Mouse (Mus musculus) left cerebral cortex, adult 9 months (tissue): ENCODE results near the gene Gm28551.
"Not testable (repeated sequence)": the region's sequence is repeated elsewhere in the genome, so short reads cannot be mapped to it uniquely, and the experiment has no call there.

ENCODE experiments used
- DNase-seq, 2 experiments: peaks; one replicate each; pipeline ENCODE4 v3.0.0; 2022; ENCODE audit warnings: low spot score in 2 of 2

The Gm28551 gene

GRCm38 (mm10) chr1:53352327-53353261 lies at the start of gene Gm28551, which contains the start of the genes Asdurf and Asnsd1:
TSS of gene Gm28551 (minus strand) at chr1:53352667.
TSS of gene Asdurf (minus strand) at chr1:53352619.
TSS of gene Asnsd1 (minus strand) at chr1:53352752.
- peak; percentile 93 to 98 for DNase-seq

DNA sequence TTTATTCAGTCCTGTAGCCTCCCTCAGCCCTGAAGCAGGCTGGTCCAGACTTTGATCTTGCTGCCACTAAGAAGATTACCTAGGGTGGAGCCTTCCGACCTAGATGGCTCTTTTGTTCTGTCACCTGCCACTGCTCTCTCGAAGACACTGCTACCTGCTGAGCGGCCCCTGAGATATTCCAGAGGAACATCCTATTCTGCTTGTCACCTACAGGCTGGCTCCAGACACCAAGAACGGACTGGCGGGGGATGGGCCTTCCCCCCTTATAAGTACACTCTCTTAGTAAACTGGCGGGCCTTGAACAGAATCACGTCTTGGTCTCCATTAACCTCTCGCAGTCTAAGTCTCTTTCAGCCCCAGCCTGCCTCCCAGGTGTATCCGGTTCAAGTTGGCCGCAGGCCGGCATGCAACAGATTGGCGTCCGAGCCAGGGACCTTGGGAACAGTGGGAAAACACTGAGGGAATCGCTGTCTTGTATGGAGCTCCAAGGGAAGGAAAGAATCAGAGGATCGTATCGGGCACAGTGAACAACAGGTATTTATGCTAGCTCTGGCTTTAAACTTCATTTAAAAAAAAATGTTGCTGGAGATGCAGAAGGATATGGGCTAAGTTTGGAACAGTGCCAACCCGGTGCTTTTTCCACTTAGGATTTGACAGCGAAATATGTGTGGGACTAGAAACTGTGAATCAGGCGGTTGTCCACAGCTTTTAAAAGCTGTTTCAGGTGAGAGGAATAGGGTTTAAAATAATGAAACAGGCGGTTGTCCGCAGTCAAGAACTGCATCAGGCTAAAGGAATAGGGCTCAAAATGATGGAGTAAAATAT lies 41.7 kb upstream of the Gm28551 start:
- DNase-seq = peak in 1 of 2 experiments; percentile 30

GRCm38 (mm10) chr1:53388762-53389161 lies 36.3 kb upstream of the Gm28551 start:
- no peak for DNase-seq

DNA sequence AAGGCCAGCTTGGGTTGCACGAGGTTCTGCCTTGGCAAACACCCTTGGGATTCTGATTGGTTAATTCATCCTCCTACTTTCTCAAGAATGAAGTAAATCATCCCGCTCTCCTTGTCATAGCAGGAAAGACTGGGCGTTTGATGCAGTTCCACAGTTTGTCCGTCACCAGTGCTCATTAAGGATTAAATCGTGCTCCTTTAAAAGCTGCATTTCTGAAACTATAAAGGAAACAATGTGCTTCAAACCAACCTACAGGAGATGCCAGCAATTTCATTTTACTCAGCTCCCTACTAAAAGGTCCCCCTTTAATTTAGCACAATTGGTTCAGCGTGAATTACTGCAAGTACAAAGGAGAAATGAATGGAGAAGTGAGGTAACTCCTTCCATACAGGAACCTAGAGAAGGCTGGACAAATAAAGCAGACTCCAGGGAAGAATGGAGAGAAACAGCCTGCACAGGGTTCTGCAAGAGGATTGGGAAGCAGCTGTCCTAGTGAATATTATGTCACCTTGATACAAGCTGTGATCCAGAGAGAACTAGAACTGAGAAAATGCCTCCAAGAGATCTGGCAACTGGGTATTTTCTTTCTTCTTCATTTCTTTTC lies 31.7 kb upstream of the Gm28551 start:
- no peak for DNase-seq

DNA sequence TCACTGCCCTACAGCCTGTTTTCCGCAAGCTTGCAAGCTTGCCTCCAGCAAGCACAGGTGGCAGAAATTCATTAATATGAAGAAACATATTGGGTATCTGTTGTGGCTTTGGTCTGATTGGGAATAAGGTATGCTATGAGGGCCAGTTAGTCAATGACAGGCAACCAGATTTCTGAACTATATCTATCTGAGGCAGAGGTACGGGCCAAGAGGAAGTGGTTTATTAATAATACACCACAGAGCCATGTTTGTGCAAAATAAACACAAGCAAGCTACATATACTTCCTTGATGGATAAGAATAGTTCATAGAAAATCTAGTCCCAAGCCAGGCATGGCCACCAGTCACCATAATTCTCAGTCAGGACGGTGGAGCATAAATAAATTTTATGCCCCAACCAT lies 25.3 kb upstream of the Gm28551 start:
- no peak for DNase-seq

DNA sequence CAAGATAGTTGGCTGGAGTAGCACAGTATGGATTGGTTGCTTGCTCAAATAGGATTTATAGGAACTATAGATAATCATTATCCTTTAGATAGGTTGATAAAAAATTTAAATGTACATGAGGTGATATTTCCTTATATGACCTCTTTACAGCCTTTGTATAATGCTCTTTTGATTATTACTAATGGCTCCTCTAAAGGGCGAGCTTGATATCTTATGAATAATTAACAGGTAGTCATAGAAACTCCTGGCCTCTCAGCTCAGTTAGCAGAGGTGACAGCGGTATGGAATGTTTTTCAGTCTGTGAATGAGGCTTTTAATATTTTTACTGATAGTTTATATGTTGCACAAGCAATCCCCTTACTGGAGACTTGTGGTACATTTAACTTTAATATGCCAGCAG lies 23.5 kb upstream of the Gm28551 start:
- not testable (repeated sequence) for DNase-seq

DNA sequence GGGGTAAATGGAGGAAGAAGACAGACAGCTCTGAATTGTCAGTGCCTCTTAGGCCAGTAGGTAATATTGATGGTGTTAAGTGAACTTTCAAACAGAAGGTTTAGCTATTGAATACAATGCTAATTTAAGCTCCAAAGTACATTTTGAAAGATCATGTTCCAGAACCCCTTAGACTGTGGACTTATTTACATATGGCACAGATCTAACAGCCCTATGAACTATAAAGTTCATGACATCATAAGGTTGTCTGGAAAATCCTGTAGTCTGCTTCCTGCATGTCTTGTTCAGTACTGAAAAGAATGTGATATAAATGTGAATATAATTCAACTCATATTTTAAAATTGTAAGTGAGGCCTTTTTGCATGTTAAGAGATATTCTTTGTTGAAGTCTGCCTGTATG lies 6.5 kb upstream of the Gm28551 start:
- no peak for DNase-seq

GRCm38 (mm10) chr1:53341071-53341470 lies 11.4 kb downstream of the Gm28551 start:
- DNase-seq = no peak

DNA sequence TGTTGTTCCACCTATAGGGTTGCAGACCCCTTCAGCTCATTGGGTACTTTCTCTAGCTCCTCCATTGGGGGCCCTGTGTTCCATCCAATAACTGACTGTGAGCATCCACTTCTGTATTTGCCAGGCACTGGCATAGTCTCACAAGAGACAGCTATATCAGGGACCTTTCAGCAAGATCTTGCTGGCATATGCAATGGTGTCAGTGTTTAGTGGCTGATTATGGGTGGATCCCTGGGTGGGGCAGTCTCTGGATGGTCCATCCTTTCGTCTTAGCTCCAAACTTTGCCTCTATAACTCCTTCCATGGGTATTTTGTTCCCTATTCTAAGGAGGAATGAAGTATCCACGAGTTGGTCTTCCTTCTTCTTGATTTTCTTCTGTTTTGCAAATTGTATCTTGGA lies 15.1 kb downstream of the Gm28551 start:
- not testable (repeated sequence) for DNase-seq

- DNase-seq = no peak
These were observed 17.0 kb downstream of the Gm28551 start for GRCm38 (mm10) chr1:53335465-53335864.

GRCm38 (mm10) chr1:53333527-53333926 lies 18.9 kb downstream of the Gm28551 start:
- DNase-seq = not testable (repeated sequence)

- no peak for DNase-seq
These were observed 27.5 kb downstream of the Gm28551 start for GRCm38 (mm10) chr1:53324827-53325494.

DNA sequence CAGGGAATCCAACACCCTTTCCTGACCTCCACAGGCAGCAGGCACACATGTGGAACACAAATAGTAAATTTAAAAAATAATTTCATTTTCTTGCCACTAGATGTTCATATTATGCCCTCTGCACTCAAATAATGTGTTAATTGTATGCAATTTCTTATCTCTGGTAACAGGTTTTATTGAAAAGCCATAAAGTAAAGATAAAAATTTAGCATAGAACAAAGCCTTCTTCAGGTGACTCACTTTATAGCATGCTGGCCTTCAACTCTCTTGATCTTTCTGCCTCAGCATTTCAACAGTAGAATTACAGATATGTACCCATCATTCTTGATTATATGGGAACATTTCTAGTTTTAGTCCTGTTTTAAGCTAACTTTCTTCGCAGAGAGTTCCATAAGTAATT lies 28.2 kb downstream of the Gm28551 start:
- no peak for DNase-seq

DNA sequence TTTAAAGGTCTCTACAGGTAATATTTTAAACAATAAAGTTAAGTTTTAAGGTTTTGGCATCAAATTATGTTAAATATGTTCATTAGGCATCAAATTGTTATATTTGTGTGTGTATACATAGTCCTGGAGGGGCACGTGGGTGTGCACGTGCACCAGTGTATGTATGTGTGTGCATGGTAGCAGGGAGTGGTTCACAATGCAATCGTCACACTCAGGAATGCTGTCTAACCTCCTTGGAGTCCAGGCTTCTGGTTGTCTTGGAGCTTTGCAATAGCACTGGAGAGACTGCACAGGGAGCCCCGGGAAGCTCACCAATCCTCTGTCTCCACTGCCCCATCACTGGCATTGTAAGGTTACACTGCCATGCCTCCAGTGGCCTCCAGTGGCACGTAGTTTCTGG lies 29.2 kb downstream of the Gm28551 start:
- DNase-seq = no peak

DNA sequence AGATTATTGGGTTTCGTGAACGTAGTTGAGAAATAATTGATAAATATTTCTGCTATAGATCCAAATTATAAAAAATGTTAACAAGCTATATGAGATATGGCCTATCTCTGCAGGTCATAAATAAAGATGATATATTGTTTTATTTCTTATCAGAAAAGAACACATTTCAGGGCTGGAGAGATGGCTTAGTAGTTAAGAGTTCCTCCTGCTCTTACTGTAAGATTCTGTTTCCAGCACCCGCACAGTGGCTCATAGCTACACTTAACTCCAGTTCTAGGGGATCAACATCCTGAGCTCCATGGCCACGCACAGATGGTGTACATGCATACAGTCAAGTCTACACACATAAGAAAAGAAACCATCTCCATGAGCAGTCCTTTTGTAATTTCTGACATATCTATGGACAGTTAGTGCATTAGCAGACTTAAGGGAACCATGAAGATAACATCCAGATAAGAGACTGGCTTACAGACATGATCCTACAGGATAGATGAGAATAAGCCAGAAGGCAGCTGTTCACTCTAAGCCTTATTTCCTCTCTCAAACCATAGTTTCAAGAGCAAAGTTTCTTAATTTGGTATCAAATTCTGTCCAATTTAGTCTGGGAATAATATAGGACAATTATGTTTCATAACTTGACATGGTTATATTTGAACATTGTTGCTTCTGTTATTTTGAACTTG lies 30.7 kb downstream of the Gm28551 start:
- DNase-seq = no peak

DNA sequence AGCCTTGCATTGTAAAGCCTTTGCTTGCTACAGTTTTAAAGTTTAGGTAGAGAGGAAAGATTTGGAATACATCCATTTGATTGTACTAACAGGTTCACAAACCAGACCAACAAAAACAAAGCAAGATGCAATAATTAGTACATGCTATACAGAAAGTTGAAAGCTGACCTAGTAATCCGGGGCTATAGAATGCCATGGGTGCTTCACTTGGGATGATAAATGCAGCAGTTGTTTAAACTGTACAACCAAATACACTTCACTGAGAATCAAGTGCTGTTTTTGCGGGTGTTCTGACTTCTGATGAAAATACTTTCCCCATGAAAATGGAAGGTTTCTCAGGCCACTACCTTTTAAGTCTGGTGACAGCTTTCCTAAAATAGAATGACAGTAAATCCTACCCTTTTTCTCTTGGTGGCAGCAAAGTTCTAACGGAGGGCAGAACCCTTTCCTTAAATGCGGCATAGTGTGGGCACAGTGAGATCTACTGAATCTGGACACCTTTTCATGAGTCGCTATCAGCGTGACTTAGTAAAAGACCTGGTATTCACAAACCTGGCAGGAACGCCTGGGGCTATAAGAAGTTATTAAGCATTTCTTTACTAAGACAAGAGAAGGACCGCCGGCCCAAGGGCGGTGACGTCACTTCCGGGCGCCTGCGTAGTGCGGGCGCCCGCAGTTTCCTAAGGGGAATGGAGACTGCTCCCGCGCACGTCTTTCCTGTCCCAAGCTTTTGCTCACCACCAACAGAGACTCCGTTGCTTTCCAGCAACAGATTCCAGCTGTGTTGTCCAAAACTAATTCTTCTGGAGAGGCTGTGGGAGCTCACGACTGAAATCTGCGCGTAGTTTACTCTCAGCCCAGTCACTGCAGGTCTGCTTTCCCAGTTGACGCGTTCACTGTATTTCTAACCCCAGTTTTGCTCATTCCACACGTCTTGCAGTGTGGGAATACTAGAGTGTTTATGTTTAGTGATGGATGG lies 39.2 kb downstream of the Gm28551 start, which contains the start of gene Osgepl1:
Gene Osgepl1 (plus strand): TSS at position 636 of the 979 bp plus-strand sequence.
- peak; percentile 54 to 85 for DNase-seq

DNA sequence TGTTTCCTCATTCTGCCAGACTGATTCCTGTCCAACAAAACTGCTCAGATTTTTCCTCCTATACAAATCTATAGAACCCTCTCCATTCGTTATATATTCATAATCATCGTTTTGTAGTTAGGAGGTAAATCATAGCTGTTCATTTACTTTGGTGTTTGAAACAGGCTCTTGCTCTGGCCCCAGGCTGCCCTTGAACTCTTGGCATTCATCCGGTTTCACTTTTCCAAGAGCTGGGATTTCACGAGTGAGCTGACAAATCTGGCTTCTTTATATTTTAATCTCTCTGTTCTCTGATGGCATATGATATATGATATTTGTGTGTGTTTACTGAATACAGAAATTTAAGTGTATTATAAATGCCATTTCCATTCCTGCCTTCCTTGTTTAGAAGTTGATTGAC lies 52.0 kb downstream of the Gm28551 start:
- DNase-seq = no peak

DNA sequence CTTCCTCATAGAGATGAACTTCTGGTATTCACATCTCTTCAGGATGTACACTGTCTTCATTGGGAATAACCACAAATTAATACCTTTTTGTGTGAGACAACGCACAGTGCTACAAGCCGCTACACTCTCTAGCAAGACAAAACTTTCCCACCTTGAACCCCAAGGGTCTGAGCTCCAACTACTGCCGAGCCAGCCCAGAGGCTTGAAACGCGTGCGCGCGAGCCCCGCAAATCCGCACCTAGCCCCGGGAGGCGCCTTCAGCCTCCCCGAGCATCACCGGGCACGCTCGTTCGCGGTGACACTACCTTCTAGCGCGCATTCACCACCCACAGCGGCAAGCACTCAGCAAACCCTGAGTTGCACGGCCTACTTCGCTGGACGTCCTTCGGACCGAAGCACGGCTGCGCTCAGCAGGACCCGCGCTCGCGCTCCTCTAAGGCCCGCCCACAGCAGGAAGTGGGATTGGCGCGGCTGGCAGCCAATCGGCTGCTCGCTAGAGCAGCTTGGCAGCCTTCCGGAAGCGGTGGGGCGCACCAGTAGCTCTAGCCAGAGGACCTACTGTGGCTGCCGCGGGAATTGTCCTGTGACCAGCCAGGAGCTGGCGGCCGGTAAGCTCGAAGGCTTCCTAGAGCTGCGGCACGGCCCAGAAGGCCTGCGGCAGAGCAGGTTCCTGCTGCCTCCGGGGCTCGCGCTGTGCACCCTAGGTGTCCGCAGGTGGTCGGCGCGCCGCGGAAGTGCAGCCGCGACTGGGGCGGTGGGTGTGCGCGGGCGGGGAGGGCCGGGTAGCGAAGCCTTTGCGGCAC lies 55.7 kb downstream of the Gm28551 start, which contains the start of the genes Pms1, Ormdl1 and Gm28778:
Gene Pms1 (minus strand): TSS at position 438 of the 803 bp plus-strand sequence.
Gene Ormdl1 (plus strand): TSS at position 515 of the 803 bp plus-strand sequence.
Gene Gm28778 (plus strand): TSS at position 531 of the 803 bp plus-strand sequence.
- peak; percentile 83 to 97 for DNase-seq
